Mouse (Mus musculus) hindbrain, embryonic 14.5 days (tissue): ENCODE data around the gene Abraxas2. TPM values are rescaled to one million over a fixed set of nuclear protein-coding genes. Genes with fewer than 3 reads are reported as not detected.

Experiments
- ATAC-seq: fragments of 200-750 bp; cut with Nextera tagmentation; 2 replicates; pipeline ENCODE4 v1.8.0; 2017; ENCODE audit warnings: moderate number of reproducible peaks, mild to moderate bottlenecking, moderate TSS enrichment, moderate library complexity; ENCODE audit not compliant: low FRiP score
- DNase-seq: peaks from one replicate; pipeline ENCODE4 v3.0.0-alpha.2; 2015; ENCODE audit warnings: low spot score
- H3K27ac ChIP-seq: fragments of 300-500 bp; sonication (generic); 2 replicates; pipeline ENCODE4 v1.5.1; 2014; ENCODE audit warnings: mild to moderate bottlenecking, moderate library complexity
- H3K27me3 ChIP-seq: fragments of 300-500 bp; sonication (generic); 2 replicates; pipeline ENCODE4 v1.6.1; 2014; ENCODE audit warnings: mild to moderate bottlenecking, low read length, mixed read lengths; ENCODE audit not compliant: control insufficient read depth, insufficient read depth
- H3K36me3 ChIP-seq: fragments of 300-500 bp; sonication (generic); replicated peaks from 2 replicates; pipeline ENCODE4 v1.6.1; 2014; ENCODE audit not compliant: control insufficient read depth, insufficient read depth
- H3K4me1 ChIP-seq: fragments of 300-500 bp; sonication (generic); replicated peaks from 2 replicates; pipeline ENCODE4 v1.6.1; 2014; ENCODE audit warnings: antibody characterized with exemption, low read length, mixed read lengths; ENCODE audit not compliant: control insufficient read depth, insufficient read depth
- H3K4me2 ChIP-seq: fragments of 300-500 bp; sonication (generic); replicated peaks from 2 replicates; pipeline ENCODE4 v1.6.1; 2014; ENCODE audit warnings: mild to moderate bottlenecking, moderate library complexity
- H3K4me3 ChIP-seq: fragments of 300-500 bp; sonication (generic); replicated peaks from 2 replicates; pipeline ENCODE4 v1.5.1; 2014; ENCODE audit warnings: mild to moderate bottlenecking, low read length
- H3K9ac ChIP-seq: fragments of 300-500 bp; sonication (generic); 2 replicates; pipeline ENCODE4 v1.6.1; 2014
- H3K9me3 ChIP-seq: fragments of 300-500 bp; sonication (generic); 2 replicates; pipeline ENCODE4 v1.6.1; 2016; ENCODE audit warnings: low read length; ENCODE audit not compliant: control insufficient read depth
- WGBS: fragments of 180-500 bp; shearing (Covaris S2); extraction: QIAGEN DNeasy Blood & Tissue Kit; methylation state at CpG from one replicate; pipeline ENCODE4 v1.1.7; 2014; 5-methylcytosine and 5-hydroxymethylcytosine counted together
- polyA plus RNA-seq: library from polyadenylated mRNA; unstranded; fragments of >200 nt; fragmentation: Nextera tagmentation; extraction: Ambion mirVana; gene quantifications from 2 replicates; pipeline ENCODE4 v1.2.1, GENCODE M21; 2014

Abraxas2 gene
- polyA plus RNA-seq = 36.4 and 44.9 TPM in 2 replicates

GRCm38 (mm10) chr7:132859042-132859958 is at the start of gene Abraxas2:
Abraxas2 (plus strand) TSS chr7:132859225.
- peak within 1 kb of the TSS; percentile 82 for H3K27ac ChIP-seq
- H3K27me3 ChIP-seq = no peaks in the 10 kb centered on the region
- H3K4me3 ChIP-seq = peak within 1 kb of the TSS; percentile 95
- peaks cover 8% of the 10 kb centered on the region for H3K4me1 ChIP-seq
- ATAC-seq (peak; percentile 95), DNase-seq (peak; percentile 89)
- peak within 1 kb of the TSS; percentile 77 for H3K4me2 ChIP-seq
- under 1% methylated on average over 53 of the region's 53 CpGs for WGBS
- H3K36me3 ChIP-seq = no peaks in the 10 kb centered on the region
- no peaks in the 10 kb centered on the region for H3K9me3 ChIP-seq
- peak within 1 kb of the TSS; percentile 90 for H3K9ac ChIP-seq

GRCm38 (mm10) chr7:132809721-132810120 is 49.3 kb upstream of the Abraxas2 start:
- ATAC-seq (no peak), DNase-seq (no peak)
- Histone ChIP-seq H3K9me3 (no peaks in the 10 kb centered on the region), H3K36me3 (no peaks in the 10 kb centered on the region), H3K4me3 (no peak overlapping the region), H3K4me1 (peaks cover 67% of the 10 kb centered on the region), H3K9ac (no peak overlapping the region), H3K27ac (peak overlapping the region; percentile 41), H3K4me2 (peak overlapping the region; percentile 31), H3K27me3 (no peaks in the 10 kb centered on the region)
- WGBS = 17% methylated on average over 6 of the region's 6 CpGs

GRCm38 (mm10) chr7:132810368-132810767 is 48.7 kb upstream of the Abraxas2 start:
- Histone ChIP-seq H3K4me2 (peak overlapping the region; percentile 93), H3K27me3 (no peaks in the 10 kb centered on the region), H3K27ac (peak overlapping the region; percentile 43; the same call in 1 of the 2 replicates), H3K36me3 (no peaks in the 10 kb centered on the region), H3K9ac (no peak overlapping the region), H3K9me3 (no peaks in the 10 kb centered on the region), H3K4me3 (no peak overlapping the region), H3K4me1 (peaks cover 67% of the 10 kb centered on the region)
- no peak for DNase-seq
- ATAC-seq = no peak
- WGBS = 13% methylated on average over 6 of the region's 6 CpGs

DNA sequence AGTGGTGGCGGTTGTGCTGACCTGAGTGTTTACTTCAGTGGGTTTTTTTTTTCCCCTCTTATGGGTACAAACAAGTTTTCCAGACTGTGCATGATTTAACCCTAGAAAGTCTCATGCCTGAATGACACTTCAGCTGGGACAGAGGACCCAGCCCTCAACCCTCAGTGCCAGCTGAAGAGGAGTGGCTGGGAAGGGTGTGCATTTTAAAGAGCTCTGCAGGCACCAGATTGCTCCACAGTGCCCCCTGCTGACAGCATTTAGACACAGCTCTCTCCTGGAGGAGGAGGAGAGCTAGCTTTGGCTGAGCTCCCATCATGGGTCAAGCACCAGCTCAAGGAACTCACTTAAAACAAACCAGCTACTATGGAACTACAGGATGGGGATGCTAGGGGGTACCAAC is 48.1 kb upstream of the Abraxas2 start:
- peak overlapping the region; percentile 43; the same call in 1 of the 2 replicates for H3K27ac ChIP-seq
- no peak for ATAC-seq
- H3K36me3 ChIP-seq = no peaks in the 10 kb centered on the region
- WGBS = 59% methylated on average over 1 of the region's 1 CpGs
- no peaks in the 10 kb centered on the region for H3K9me3 ChIP-seq
- H3K4me1 ChIP-seq = peaks cover 62% of the 10 kb centered on the region
- no peaks in the 10 kb centered on the region for H3K27me3 ChIP-seq
- H3K9ac ChIP-seq = no peak overlapping the region
- DNase-seq = peak; percentile 89
- no peak overlapping the region for H3K4me3 ChIP-seq
- peak overlapping the region; percentile 93 for H3K4me2 ChIP-seq

DNA sequence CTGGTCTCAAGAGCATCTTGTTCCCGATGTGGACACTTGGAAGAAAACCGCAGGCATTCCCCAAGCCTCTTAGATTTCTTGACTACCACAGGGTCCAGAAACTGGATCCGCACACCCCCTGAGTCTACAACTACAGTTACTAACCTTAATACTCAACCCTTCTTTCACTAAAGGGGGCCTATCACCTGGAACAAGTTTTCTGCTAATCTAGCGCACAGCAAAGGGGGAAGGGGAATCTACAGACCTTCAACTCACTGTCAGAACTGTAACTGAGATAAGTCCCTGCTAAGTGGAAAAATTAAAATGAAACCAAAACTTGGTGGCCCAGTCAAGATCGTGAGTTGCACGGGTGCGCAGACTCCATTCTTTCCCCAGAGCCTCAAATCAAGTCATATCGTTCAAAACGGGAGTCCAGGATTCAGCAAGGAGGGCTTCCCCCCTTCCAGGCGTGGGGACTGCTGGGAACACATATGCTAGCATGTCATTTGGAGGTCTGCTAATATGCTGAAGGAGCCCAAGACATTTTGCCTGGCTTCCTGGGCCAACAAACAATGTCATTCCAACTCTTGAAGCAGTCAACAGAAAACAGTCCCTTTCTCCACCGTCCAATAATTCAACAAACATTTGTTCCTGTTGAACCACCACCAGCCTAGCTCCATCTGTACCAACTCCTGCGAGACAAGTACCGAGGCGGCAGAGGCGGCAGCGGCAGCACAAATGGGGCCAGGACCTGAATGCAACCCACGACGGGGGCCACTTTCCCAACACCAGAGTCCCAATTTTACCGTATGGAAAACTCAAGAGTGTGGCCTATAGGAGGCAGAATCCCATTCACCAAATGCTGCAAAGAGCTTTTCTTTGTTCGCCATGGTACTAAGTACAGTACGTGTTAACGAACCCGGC is 47.1 kb upstream of the Abraxas2 start:
- Histone ChIP-seq H3K27ac (peak overlapping the region; percentile 89), H3K27me3 (no peaks in the 10 kb centered on the region), H3K4me3 (peak overlapping the region; percentile 73), H3K4me1 (peaks cover 51% of the 10 kb centered on the region), H3K9ac (peak overlapping the region; percentile 83), H3K36me3 (no peaks in the 10 kb centered on the region), H3K9me3 (no peaks in the 10 kb centered on the region), H3K4me2 (peak overlapping the region; percentile 93)
- 13% methylated on average over 23 of the region's 23 CpGs for WGBS
- DNase-seq (peak; percentile 50), ATAC-seq (no peak)

DNA sequence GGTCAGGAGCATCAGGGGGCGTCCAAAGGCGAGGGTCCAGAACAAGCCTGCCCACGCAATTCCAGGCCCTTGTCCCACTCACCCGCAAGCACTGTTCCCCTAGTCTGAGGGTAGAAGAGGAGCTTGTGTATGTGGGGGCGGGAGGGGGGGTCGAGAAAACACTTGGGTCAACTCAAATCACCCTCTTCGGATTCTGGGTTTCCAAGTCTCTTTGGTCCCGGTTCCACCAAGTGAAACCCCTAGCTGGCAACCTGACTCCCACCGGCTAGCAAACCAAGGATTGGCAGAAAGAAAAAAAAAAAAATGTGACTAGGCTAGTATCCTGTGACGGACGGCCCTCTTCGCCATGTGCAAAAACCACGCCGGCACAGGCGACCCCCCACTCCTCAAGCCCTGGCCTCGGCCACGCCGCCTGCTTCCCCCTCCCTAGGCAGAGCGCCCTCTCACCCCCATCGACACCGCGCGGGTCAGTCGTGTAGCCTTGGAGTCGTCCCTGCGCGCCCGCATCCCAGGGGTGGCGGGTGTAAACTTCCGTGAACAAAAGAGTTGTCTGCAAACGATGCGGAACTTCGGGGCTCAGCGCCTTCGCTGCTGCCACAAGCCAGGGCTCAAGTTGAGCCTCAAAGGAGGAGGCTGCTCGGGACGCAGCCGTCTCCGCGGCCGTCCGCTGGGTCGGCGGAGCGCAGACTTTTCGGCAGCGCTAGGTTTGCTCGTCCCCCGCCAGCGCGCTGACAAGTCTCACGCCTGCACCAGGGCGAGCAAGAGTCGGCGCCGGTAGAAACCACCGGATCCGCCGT is 46.2 kb upstream of the Abraxas2 start:
- DNase-seq (peak; percentile 52), ATAC-seq (peak; percentile 33; the same call in 1 of the 2 replicates)
- H3K4me3 ChIP-seq = peak overlapping the region; percentile 73
- peak overlapping the region; percentile 83 for H3K9ac ChIP-seq
- H3K4me1 ChIP-seq = peaks cover 43% of the 10 kb centered on the region
- peak overlapping the region; percentile 89 for H3K27ac ChIP-seq
- H3K36me3 ChIP-seq = no peaks in the 10 kb centered on the region
- no peaks in the 10 kb centered on the region for H3K9me3 ChIP-seq
- no peaks in the 10 kb centered on the region for H3K27me3 ChIP-seq
- WGBS = under 1% methylated on average over 59 of the region's 59 CpGs
- peak overlapping the region; percentile 93 for H3K4me2 ChIP-seq

- H3K36me3 ChIP-seq = no peaks in the 10 kb centered on the region
- WGBS = under 1% methylated on average over 84 of the region's 85 CpGs
- H3K27ac ChIP-seq = peak within 1 kb of the TSS; percentile 89
- no peaks in the 10 kb centered on the region for H3K9me3 ChIP-seq
- no peaks in the 10 kb centered on the region for H3K27me3 ChIP-seq
- peak; percentile 70 for DNase-seq
- peak within 1 kb of the TSS; percentile 93 for H3K4me2 ChIP-seq
- ATAC-seq = peak; percentile 65
- peaks cover 38% of the 10 kb centered on the region for H3K4me1 ChIP-seq
- peak within 1 kb of the TSS; percentile 73 for H3K4me3 ChIP-seq
- peak within 1 kb of the TSS; percentile 83 for H3K9ac ChIP-seq
Observed at GRCm38 (mm10) chr7:132813416-132814088, 45.5 kb upstream of the Abraxas2 start, which contains the start of gene Fam53b. Fam53b (minus strand) TSS chr7:132813886.

DNA sequence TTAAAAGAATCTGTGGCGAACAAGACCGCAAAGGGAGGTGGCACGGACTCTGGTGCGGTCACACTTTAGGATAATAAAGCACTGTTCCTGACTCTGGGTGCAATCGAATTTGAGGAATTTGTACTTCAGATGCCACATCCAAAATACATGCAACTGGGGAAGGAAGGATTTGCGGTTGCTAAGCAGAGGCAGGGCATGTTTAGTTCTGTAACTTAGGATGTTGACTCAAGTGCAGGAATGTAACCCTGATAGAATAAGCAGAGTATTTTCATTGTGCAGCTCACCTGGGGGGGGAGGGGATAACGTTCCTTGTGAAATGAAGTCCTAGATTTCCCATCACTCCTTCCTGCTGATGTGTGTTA is 45.0 kb upstream of the Abraxas2 start:
- Histone ChIP-seq H3K36me3 (no peaks in the 10 kb centered on the region), H3K4me1 (peaks cover 32% of the 10 kb centered on the region), H3K9me3 (no peaks in the 10 kb centered on the region), H3K4me2 (peak overlapping the region; percentile 93), H3K27ac (peak overlapping the region; percentile 89), H3K4me3 (peak overlapping the region; percentile 73), H3K9ac (peak overlapping the region; percentile 83), H3K27me3 (no peaks in the 10 kb centered on the region)
- WGBS = under 1% methylated on average over 7 of the region's 7 CpGs
- ATAC-seq = no peak
- no peak for DNase-seq
